Comparison of ENCODE assay signal across 21 mouse cellular contexts in the genomic region with DNA sequence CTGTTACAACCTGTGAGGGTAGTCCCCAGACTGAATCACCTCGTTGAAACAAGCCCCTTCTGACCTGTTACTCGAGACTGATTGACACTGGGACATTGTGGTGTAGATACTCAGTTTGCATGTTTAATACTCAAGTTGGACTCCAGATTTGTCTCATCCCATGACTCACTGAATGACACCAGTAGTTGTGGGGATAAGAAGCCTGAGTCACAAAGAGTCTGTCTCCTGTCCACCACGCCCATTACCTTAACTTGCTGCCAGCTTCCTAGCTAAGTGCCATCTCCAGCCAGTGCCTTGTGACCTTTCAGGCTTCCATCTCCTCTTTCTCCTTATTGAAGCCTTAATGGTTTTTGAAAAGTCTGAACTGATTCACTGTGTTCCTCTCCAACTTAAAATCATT. TPM values are rescaled to one million over a fixed set of nuclear protein-coding genes. Genes with fewer than 3 reads are reported as not detected.
DNase-seq lines count a peak whose midpoint lies in the region; ATAC-seq lines count a peak whose summit lies in the region.
"Had no signal": no experiment of that assay in that cellular context is flagged by ENCODE, and none has a peak within 500 bp of the region (broad histone marks: within the 10 kb centered on the region; RNA-seq: fewer than 3 reads in every experiment).

No protein-coding gene starts in this region.

- H3K4me3 ChIP-seq in megakaryocyte, embryonic 14.5 days (replicated peaks): peak overlapping the region; percentile 66
- H3K4me3 ChIP-seq: embryonic facial prominence, embryonic 15.5 days; erythroblast, embryonic 14.5 days; forebrain, embryonic 10.5 days; heart, adult 2 months; heart, embryonic 12.5 days; hindbrain, embryonic 10.5 days had no signal

- H3K4me1 ChIP-seq in megakaryocyte, embryonic 14.5 days: peaks cover 90% of the 10 kb centered on the region

- H3K27me3 ChIP-seq in megakaryocyte, embryonic 14.5 days (replicated peaks): no peaks in the 10 kb centered on the region
- H3K27me3 ChIP-seq: embryonic facial prominence, embryonic 15.5 days; heart, embryonic 12.5 days had no signal

- no peaks in the 10 kb centered on the region for H3K9me3 ChIP-seq in megakaryocyte, embryonic 14.5 days
- H3K9me3 ChIP-seq: embryonic facial prominence, embryonic 15.5 days; forebrain, embryonic 10.5 days; heart, embryonic 12.5 days; hindbrain, embryonic 10.5 days had no signal

- DNase-seq in adrenal gland, postnatal 36 days: peak; percentile 35 to 36
- DNase-seq in adrenal gland, adult 18-20 months (ENCODE audit: low spot score in 2 of 2): no peak
- DNase-seq in skeletal muscle tissue, adult 2 months (ENCODE audit: low read depth, low spot score): peak; percentile 16
- DNase-seq in spleen, postnatal 14 days (ENCODE audit: low spot score in 2 of 2): no peak
- DNase-seq in spleen, adult 18-20 months: no peak
- DNase-seq: adrenal gland, postnatal 10 days; B cell, adult 2 months; cerebellum, adult 18-20 months; cerebellum, postnatal 10 days; embryo, embryonic 11 days; gastrocnemius, postnatal 36 days; heart, adult 2 months had no signal

- ATAC-seq in megakaryocyte, adult 5-6 weeks (ENCODE audit: poor library complexity, severe bottlenecking): no peak
- ATAC-seq: forebrain, embryonic 14.5 days; intestine, embryonic 16.5 days had no signal

- peaks cover 63% of the 10 kb centered on the region for H3K36me3 ChIP-seq in megakaryocyte, embryonic 14.5 days (replicated peaks; ENCODE audit: low read length)
- H3K36me3 ChIP-seq: embryonic facial prominence, embryonic 15.5 days; forebrain, embryonic 10.5 days; heart, embryonic 12.5 days; hindbrain, embryonic 10.5 days had no signal

RNA-seq across cellular contexts. Expression of gene Slc44a1, which starts 6.0 kb away (rescaled TPM):
- total RNA-seq in adrenal gland, postnatal 36 days (2021): 100 to 1,000 TPM; 111 to 116 TPM
- 10 to 100 TPM; 85.2 to 95.7 TPM for total RNA-seq in adrenal gland, adult 18-20 months (2021)
- polyA plus RNA-seq in megakaryocyte, embryonic 14.5 days (2012; ENCODE audit: insufficient read depth, low replicate concordance): 6.2 and 11.1 TPM in 2 replicates
- total RNA-seq in megakaryocyte, adult 5-6 weeks (2015): 11.8 and 12.4 TPM in 2 replicates
- 9.1 and 10.1 TPM in 2 replicates for total RNA-seq in megakaryocyte, adult 5-6 weeks (2017)

Comparison
In these comparisons a context has a peak if more than half of its experiments do, and no peak if none do; other contexts are left out.
1. DNase-seq: peak in adrenal gland, postnatal 36 days (2 of 2) and skeletal muscle tissue, adult 2 months (single experiment); none in adrenal gland, adult 18-20 months (0 of 2), spleen, postnatal 14 days (0 of 2) and spleen, adult 18-20 months (0 of 2).
2. RNA of gene Slc44a1, which starts 6.0 kb away (total RNA-seq): 111 to 116 TPM in adrenal gland, postnatal 36 days and 85.2 to 95.7 TPM in adrenal gland, adult 18-20 months; 9.1 to 12.4 TPM in megakaryocyte, adult 5-6 weeks; every median in the first group is over 4 times any median in the second.